Mouse (Mus musculus) ovary, adult 18-20 months (tissue): ENCODE data around the gene Sarm1.

Experiments
- DNase-seq: peaks from one replicate; pipeline ENCODE4 v3.0.0; 2022; ENCODE audit warnings: low spot score, mixed read lengths

The Sarm1 gene

GRCm38 (mm10) chr11:78463286-78464036 lies 34.1 kb downstream of the Sarm1 start:
- DNase-seq: no peak

GRCm38 (mm10) chr11:78462669-78463068 lies 34.9 kb downstream of the Sarm1 start:
- DNase-seq: no peak

- DNase-seq: no peak
These were observed 35.7 kb downstream of the Sarm1 start for GRCm38 (mm10) chr11:78461894-78462293.

GRCm38 (mm10) chr11:78458740-78459139 lies 38.8 kb downstream of the Sarm1 start:
- no peak for DNase-seq

GRCm38 (mm10) chr11:78455308-78455707 lies 42.2 kb downstream of the Sarm1 start:
- DNase-seq: no peak

- DNase-seq: no peak
These were observed 43.3 kb downstream of the Sarm1 start for GRCm38 (mm10) chr11:78454276-78454675.

GRCm38 (mm10) chr11:78453675-78454074 lies 43.9 kb downstream of the Sarm1 start:
- no peak for DNase-seq

GRCm38 (mm10) chr11:78450337-78450736 lies 47.2 kb downstream of the Sarm1 start:
- DNase-seq: no peak

- no peak for DNase-seq
These were observed 49.3 kb downstream of the Sarm1 start for GRCm38 (mm10) chr11:78448242-78448641.

GRCm38 (mm10) chr11:78447168-78447567 lies 50.4 kb downstream of the Sarm1 start:
- DNase-seq: no peak

- no peak for DNase-seq
These were observed 54.4 kb downstream of the Sarm1 start for GRCm38 (mm10) chr11:78443115-78443514.

GRCm38 (mm10) chr11:78438399-78438930 lies 59.1 kb downstream of the Sarm1 start:
- no peak for DNase-seq

GRCm38 (mm10) chr11:78437182-78437581 lies 60.4 kb downstream of the Sarm1 start:
- no peak for DNase-seq

GRCm38 (mm10) chr11:78435776-78436349 lies 61.7 kb downstream of the Sarm1 start:
- DNase-seq: peak; percentile 45

- no peak for DNase-seq
These were observed 63.5 kb downstream of the Sarm1 start for GRCm38 (mm10) chr11:78434052-78434451.

GRCm38 (mm10) chr11:78431176-78431575 lies 66.4 kb downstream of the Sarm1 start:
- DNase-seq: no peak

GRCm38 (mm10) chr11:78430195-78430878 lies 67.2 kb downstream of the Sarm1 start:
- DNase-seq: no peak

- no peak for DNase-seq
These were observed 69.2 kb downstream of the Sarm1 start for GRCm38 (mm10) chr11:78428309-78428708.

- DNase-seq: no peak
These were observed 69.9 kb downstream of the Sarm1 start for GRCm38 (mm10) chr11:78427655-78428054.

GRCm38 (mm10) chr11:78425572-78425971 lies 72.0 kb downstream of the Sarm1 start:
- no peak for DNase-seq

- no peak for DNase-seq
These were observed 73.2 kb downstream of the Sarm1 start for GRCm38 (mm10) chr11:78424352-78424751.
